Mouse (Mus musculus): ENCODE measurements around the gene Mrtfb. TPM values are rescaled to one million over a fixed set of nuclear protein-coding genes. Genes with fewer than 3 reads are reported as not detected.

Gene Mrtfb
- polyA plus RNA-seq, 2 experiments: 1.1 to 3.3 TPM

DNA sequence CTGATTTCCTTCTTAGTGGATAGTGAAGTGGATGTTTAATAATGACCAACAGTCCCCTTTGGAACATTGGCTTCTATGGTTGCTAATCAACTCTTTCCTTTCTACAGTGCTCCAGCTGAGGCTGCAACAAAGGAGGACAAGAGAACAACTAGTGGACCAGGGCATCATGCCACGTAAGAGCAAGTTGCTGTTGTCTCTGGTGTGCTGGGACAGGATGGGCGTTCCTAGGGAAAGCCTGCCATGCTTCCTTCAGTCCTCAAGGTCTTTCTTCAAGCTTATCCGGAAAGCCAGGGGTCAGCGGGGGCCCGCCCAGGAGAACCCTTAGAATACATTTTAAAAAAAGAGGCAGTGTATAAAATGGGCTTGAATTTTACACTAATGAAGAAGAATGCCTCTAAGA, 121.9 kb downstream of the Mrtfb start:
- Histone ChIP-seq H3K4me1 (replicated peaks; ENCODE audit: control insufficient read depth in 2 of 2, insufficient read depth in 2 of 2, low read length in 1 of 2) (no peaks in the 10 kb centered on the region), H3K27ac (no peak overlapping the region), H3K36me3 (replicated peaks; ENCODE audit: control insufficient read depth, insufficient read depth, low read depth) (no peaks in the 10 kb centered on the region), H3K9me3 (ENCODE audit: control insufficient read depth, low read length) (no peaks in the 10 kb centered on the region), H3K27me3 (ENCODE audit: control insufficient read depth, insufficient read depth, low read length) (no peaks in the 10 kb centered on the region), H3K4me3 (ENCODE audit: insufficient read depth in 1 of 2, low read depth in 2 of 2, low read length in 2 of 2) (no peak overlapping the region), H3K4me2 (ENCODE audit: low read depth) (no peak overlapping the region), H3K9ac (replicated peaks) (no peak overlapping the region)
- 62% methylated on average over 5 of the region's 5 CpGs for WGBS (ENCODE audit: insufficient replicate concordance)
- DNase-seq (ENCODE audit: low read depth in 3 of 3, low spot score in 3 of 3) (no peak), ATAC-seq (ENCODE audit: insufficient read depth) (no peak)
- TF ChIP-seq CTCF (IDR thresholded peaks at IDR 0.05; ENCODE audit: low read depth) (no peak), EP300 (IDR thresholded peaks at IDR 0.05; ENCODE audit: low read depth) (no peak)

DNA sequence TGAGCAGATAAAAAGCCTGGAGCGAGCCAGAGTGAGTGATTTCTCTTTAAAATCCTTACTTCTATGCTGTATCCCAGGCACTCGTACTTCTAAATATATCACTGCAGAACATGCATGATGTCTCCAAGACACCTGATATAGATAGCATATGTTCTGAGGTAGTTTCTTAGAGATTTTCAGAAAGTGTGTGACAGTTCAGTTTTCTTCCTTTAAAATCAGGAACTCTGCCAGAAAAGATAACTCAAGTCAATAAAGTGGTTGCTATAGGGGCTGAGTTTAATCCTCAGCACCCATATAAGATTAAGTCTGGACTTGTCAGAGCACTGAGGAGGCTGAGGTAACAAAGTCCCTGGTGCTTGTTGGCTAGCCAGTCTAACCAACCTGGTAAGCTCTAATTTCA, 123.6 kb downstream of the Mrtfb start:
- Histone ChIP-seq H3K4me3 (ENCODE audit: insufficient read depth in 1 of 2, low read depth in 2 of 2, low read length in 2 of 2) (no peak overlapping the region), H3K9ac (replicated peaks) (no peak overlapping the region), H3K4me2 (ENCODE audit: low read depth) (no peak overlapping the region), H3K27me3 (ENCODE audit: control insufficient read depth, insufficient read depth, low read length) (no peaks in the 10 kb centered on the region), H3K36me3 (replicated peaks; ENCODE audit: control insufficient read depth, insufficient read depth, low read depth) (no peaks in the 10 kb centered on the region), H3K4me1 (replicated peaks; ENCODE audit: control insufficient read depth in 2 of 2, insufficient read depth in 2 of 2, low read length in 1 of 2) (no peaks in the 10 kb centered on the region), H3K9me3 (ENCODE audit: control insufficient read depth, low read length) (no peaks in the 10 kb centered on the region), H3K27ac (no peak overlapping the region)
- DNase-seq (ENCODE audit: low read depth in 3 of 3, low spot score in 3 of 3): no peak
- no peak for TF ChIP-seq CTCF (IDR thresholded peaks at IDR 0.05; ENCODE audit: low read depth)
- TF ChIP-seq EP300 (IDR thresholded peaks at IDR 0.05; ENCODE audit: low read depth): no peak
- WGBS (ENCODE audit: insufficient replicate concordance): 29% methylated on average over 2 of the region's 2 CpGs
- ATAC-seq (ENCODE audit: insufficient read depth): no peak

DNA sequence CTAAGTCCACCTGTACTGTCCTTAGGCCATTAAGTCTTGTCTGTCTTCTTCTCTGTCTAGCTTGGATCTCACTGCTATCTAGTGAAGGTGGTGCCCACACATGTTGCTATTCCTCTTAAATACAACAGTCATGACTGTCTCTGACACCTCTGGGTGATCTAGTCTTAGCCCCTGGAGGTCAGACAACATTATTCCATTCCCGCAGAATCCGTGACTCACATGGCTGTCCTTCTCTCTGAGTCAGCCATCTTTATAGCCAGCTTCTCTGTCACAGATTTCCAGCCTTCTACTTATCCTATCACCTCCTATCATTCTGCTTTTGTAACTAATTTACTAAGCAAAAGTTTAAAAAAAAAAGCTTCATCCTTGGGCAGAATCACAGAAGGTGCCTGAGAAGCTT, 125.5 kb downstream of the Mrtfb start:
- Histone ChIP-seq H3K9ac (replicated peaks) (no peak overlapping the region), H3K36me3 (replicated peaks; ENCODE audit: control insufficient read depth, insufficient read depth, low read depth) (no peaks in the 10 kb centered on the region), H3K4me1 (replicated peaks; ENCODE audit: control insufficient read depth in 2 of 2, insufficient read depth in 2 of 2, low read length in 1 of 2) (no peaks in the 10 kb centered on the region), H3K9me3 (ENCODE audit: control insufficient read depth, low read length) (no peaks in the 10 kb centered on the region), H3K4me3 (ENCODE audit: insufficient read depth in 1 of 2, low read depth in 2 of 2, low read length in 2 of 2) (no peak overlapping the region), H3K4me2 (ENCODE audit: low read depth) (no peak overlapping the region), H3K27me3 (ENCODE audit: control insufficient read depth, insufficient read depth, low read length) (no peaks in the 10 kb centered on the region), H3K27ac (no peak overlapping the region)
- ATAC-seq (ENCODE audit: insufficient read depth) (no peak), DNase-seq (ENCODE audit: low read depth in 3 of 3, low spot score in 3 of 3) (no peak)
- TF ChIP-seq EP300 (IDR thresholded peaks at IDR 0.05; ENCODE audit: low read depth): no peak
- no peak for TF ChIP-seq CTCF (IDR thresholded peaks at IDR 0.05; ENCODE audit: low read depth)
- 73% methylated on average over 2 of the region's 2 CpGs for WGBS (ENCODE audit: insufficient replicate concordance)

DNA sequence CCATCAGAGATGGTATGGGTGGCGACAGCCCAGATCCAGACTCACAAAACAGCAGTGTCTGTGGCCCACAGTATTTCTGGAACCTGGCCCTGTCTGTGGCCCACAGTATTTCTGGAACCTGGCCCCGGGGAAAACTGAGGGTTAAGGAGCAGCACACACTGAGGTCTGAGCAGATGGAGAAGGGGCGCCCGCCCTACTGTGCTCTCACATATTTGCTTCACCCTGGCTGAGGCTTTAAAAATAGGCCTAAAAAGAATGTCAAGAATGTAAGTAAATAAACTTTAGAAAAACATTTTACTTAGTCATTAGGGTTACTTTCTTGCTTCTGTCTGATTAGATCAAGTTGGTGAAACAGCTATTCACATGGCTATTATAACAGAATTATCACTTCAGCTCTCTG, 131.0 kb downstream of the Mrtfb start:
- Histone ChIP-seq H3K4me1 (replicated peaks; ENCODE audit: control insufficient read depth in 2 of 2, insufficient read depth in 2 of 2, low read length in 1 of 2) (no peaks in the 10 kb centered on the region), H3K36me3 (replicated peaks; ENCODE audit: control insufficient read depth, insufficient read depth, low read depth) (no peaks in the 10 kb centered on the region), H3K4me2 (ENCODE audit: low read depth) (no peak overlapping the region), H3K4me3 (ENCODE audit: insufficient read depth in 1 of 2, low read depth in 2 of 2, low read length in 2 of 2) (no peak overlapping the region), H3K9me3 (ENCODE audit: control insufficient read depth, low read length) (no peaks in the 10 kb centered on the region), H3K27ac (no peak overlapping the region), H3K27me3 (ENCODE audit: control insufficient read depth, insufficient read depth, low read length) (no peaks in the 10 kb centered on the region), H3K9ac (replicated peaks) (no peak overlapping the region)
- no peak for DNase-seq (ENCODE audit: low read depth in 3 of 3, low spot score in 3 of 3)
- WGBS (ENCODE audit: insufficient replicate concordance): 83% methylated on average over 4 of the region's 4 CpGs
- ATAC-seq (ENCODE audit: insufficient read depth): no peak
- TF ChIP-seq EP300 (IDR thresholded peaks at IDR 0.05; ENCODE audit: low read depth) (no peak), CTCF (IDR thresholded peaks at IDR 0.05; ENCODE audit: low read depth) (no peak)

DNA sequence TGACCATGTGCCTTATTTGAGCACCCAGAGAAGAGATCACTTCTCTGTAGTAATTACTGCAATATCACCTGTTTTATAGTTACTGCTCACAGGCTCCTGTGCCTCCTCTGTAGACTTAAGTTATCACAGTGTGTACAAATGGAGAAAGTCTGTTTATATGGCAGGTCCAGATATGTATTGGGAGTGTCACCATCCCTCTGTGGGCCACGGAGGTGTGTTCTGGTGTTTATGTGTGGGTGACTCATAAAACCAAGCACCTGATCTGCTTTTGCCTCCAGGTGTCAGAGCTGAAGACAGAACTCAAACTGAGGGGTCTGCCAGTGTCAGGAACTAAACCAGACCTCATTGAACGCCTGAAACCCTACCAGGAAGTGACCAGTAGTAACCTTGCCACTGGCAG, 144.1 kb downstream of the Mrtfb start:
- H3K9me3 ChIP-seq (ENCODE audit: control insufficient read depth, low read length): no peaks in the 10 kb centered on the region
- no peak overlapping the region for H3K4me2 ChIP-seq (ENCODE audit: low read depth)
- no peak overlapping the region for H3K4me3 ChIP-seq (ENCODE audit: insufficient read depth in 1 of 2, low read depth in 2 of 2, low read length in 2 of 2)
- DNase-seq (ENCODE audit: low read depth in 3 of 3, low spot score in 3 of 3): no peak
- H3K36me3 ChIP-seq (replicated peaks; ENCODE audit: control insufficient read depth, insufficient read depth, low read depth): no peaks in the 10 kb centered on the region
- TF ChIP-seq CTCF (IDR thresholded peaks at IDR 0.05; ENCODE audit: low read depth): no peak
- no peaks in the 10 kb centered on the region for H3K4me1 ChIP-seq (replicated peaks; ENCODE audit: control insufficient read depth in 2 of 2, insufficient read depth in 2 of 2, low read length in 1 of 2)
- H3K9ac ChIP-seq (replicated peaks): no peak overlapping the region
- H3K27me3 ChIP-seq (ENCODE audit: control insufficient read depth, insufficient read depth, low read length): no peaks in the 10 kb centered on the region
- 44% methylated on average over 2 of the region's 2 CpGs for WGBS (ENCODE audit: insufficient replicate concordance)
- no peak for ATAC-seq (ENCODE audit: insufficient read depth)
- no peak overlapping the region for H3K27ac ChIP-seq

DNA sequence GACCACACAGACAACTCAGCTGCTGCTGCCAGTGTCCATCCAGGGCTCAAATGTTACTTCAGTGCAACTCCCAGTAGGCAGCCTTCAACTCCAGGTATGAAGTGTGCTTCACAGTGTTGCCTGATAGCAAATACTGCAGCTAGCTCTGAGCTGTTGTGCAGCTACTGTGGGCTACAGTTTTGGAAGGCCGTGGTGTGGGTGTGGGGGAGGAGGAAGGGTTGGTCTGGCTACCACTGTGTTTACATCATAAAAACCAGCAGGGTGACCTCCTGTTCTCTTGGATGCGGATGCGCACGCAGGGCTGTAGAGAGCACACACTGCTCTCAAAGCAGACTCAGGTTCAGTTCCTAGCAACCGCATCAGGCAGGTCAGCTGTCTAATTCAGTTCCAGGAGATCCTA, 145.3 kb downstream of the Mrtfb start:
- DNase-seq (ENCODE audit: low read depth in 3 of 3, low spot score in 3 of 3) (no peak), ATAC-seq (ENCODE audit: insufficient read depth) (no peak)
- H3K27me3 ChIP-seq (ENCODE audit: control insufficient read depth, insufficient read depth, low read length): no peaks in the 10 kb centered on the region
- 87% methylated on average over 5 of the region's 5 CpGs for WGBS (ENCODE audit: insufficient replicate concordance)
- H3K4me3 ChIP-seq (ENCODE audit: insufficient read depth in 1 of 2, low read depth in 2 of 2, low read length in 2 of 2): no peak overlapping the region
- H3K4me2 ChIP-seq (ENCODE audit: low read depth): no peak overlapping the region
- TF ChIP-seq EP300 (IDR thresholded peaks at IDR 0.05; ENCODE audit: low read depth) (no peak), CTCF (IDR thresholded peaks at IDR 0.05; ENCODE audit: low read depth) (no peak)
- no peaks in the 10 kb centered on the region for H3K36me3 ChIP-seq (replicated peaks; ENCODE audit: control insufficient read depth, insufficient read depth, low read depth)
- no peak overlapping the region for H3K9ac ChIP-seq (replicated peaks)
- H3K27ac ChIP-seq: no peak overlapping the region
- no peaks in the 10 kb centered on the region for H3K4me1 ChIP-seq (replicated peaks; ENCODE audit: control insufficient read depth in 2 of 2, insufficient read depth in 2 of 2, low read length in 1 of 2)
- no peaks in the 10 kb centered on the region for H3K9me3 ChIP-seq (ENCODE audit: control insufficient read depth, low read length)
